Mouse (Mus musculus): Measurements from ENCODE around the gene Hadh.

Hadh gene

DNA sequence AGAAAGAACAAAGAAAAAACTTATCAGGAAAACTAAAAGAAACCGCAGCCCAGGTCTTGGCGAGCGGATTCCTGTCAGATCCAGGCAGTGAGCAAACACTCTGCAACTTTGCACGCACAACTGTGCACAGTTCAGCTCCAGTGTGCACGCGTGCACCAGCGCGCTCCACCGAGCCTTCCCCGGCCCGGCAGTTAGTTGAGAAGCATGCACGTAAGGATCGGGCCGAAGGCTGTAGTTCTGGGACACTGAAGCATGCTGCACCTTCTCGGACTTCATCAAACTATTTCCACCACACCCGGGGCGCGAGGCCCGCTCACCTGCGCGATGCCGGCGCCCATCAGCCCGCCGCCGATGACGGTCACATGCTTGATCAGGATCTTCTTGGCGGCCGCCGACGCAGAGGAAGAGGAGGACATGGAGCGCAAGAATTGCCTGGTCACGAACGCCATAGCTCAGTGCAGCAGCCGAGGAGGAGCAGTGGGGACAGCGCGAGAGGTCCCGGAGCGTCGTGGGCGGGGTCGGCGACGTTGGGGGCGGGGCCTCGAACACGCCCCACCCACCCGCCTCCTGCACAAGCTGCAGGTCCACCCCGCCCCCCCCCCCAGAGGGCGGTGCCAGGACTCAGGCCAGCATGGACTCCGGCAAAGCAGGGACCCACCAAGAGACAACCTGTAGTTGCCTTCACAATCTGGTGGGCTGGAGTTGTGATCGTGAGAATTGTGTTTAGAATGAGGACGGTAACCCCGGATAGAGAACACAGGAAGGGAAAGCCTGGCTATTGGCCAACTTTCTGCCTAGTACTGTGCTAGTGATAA is at the start of gene Hadh:
Gene Hadh, minus strand, starts transcription at position 543 of the 815 bp plus-strand sequence.
- DNase-seq (ENCODE audit: low read depth): peak; percentile 92

DNA sequence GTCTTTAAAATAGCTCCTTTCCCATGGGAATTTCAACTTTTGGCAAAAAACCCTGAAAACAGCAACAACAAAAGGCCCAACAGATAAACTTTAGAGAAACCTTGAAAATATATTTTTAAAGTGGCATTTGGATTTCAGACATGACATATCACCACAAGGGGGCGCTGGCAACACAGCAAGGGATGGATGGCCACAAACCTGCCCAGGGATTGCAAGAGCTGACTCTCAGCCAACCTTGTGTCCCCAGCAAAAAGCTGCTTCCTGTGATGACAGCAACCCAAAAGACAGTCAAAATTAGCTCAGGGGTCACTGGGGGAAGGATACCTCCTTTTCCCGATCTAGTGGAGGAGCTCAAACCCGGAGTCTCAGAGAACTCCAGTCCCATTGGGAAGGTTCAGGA is 48.3 kb upstream of the Hadh start:
- DNase-seq (ENCODE audit: low read depth): peak; percentile 82

DNA sequence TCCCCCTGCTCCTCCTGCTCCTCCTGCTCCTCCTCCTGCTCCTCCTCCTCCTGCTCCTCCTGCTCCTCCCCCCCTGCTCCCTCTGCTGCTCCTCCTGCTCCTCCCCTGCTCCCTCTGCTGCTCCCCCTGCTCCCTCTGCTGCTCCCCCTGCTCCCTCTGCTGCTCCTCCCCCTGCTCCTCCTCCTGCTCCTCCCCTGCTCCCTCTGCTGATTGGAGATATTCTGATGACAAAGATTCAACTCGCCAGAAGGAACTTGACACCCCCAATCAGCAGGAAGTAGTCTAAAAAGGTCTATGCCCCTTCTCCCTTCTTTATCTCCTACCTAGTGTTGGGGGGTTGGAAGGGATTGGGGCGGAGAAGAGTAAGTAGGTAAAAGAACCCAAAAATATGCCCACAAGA is 46.3 kb upstream of the Hadh start:
- no peak for DNase-seq (ENCODE audit: low read depth)

DNA sequence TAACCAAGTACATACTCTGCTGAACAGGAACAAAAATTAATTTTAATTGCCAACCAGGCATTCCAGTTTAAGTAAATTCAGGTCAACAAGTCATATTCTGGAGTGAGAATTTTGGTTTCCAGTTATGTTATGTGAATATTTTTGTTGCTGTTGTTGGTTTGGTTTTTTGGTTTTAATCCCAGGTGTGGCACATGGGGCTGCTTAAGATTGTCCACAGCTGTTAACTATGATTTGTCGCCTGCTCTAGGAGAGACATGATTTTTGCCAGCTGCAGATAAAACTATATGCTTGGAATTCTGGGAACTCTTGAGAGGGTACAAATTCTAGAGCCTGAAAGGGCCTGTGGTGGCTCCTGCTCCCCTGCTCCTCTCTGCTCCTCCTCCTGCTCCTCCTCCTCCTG is 45.2 kb upstream of the Hadh start:
- no peak for DNase-seq (ENCODE audit: low read depth)

GRCm38 (mm10) chr3:131315957-131316510 is 44.1 kb upstream of the Hadh start:
- no peak for DNase-seq (ENCODE audit: low read depth)

DNA sequence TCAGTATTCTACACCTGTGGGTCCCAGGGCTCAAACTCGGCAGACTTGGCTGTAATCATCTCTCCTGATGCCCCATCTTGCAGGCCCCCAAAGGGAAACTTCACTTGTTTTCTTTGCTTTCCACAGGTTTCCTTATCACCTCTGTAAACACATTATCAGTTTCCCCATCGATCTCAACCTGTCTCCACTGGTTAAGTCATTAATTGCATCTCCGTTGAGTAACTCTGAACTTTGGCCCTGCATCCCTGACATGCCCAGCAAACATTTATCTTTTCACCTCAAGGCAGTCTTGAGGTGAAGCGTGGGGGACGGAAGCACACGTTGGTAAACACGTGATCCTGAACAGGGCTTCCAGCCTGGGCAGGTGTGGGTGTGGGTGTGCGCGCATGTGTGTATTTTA is 40.4 kb upstream of the Hadh start:
- DNase-seq (ENCODE audit: low read depth): no peak

GRCm38 (mm10) chr3:131310572-131310971 is 38.7 kb upstream of the Hadh start:
- no peak for DNase-seq (ENCODE audit: low read depth)

GRCm38 (mm10) chr3:131307811-131308210 is 35.9 kb upstream of the Hadh start:
- no peak for DNase-seq (ENCODE audit: low read depth)

GRCm38 (mm10) chr3:131306255-131306654 is 34.4 kb upstream of the Hadh start:
- DNase-seq (ENCODE audit: low read depth): no peak

DNA sequence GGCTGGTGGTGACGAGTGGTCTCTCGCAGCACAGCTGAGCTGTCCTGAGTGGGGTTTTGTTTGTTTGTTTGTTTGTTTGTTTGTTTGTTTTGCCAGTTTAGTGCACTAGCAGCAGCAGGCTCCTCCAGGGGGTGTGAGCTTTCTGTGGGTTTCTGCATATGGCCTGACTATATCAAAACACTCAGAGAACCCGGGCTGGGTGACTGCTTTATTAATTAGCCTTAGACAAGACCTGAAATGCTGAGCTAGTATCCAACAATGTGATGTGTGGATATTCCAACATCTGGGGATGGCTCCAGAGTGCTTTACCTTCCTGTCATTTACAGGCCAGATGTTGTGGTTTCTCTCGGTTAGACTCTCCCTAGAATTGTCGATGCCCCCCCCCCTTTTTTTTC is 31.4 kb upstream of the Hadh start:
- DNase-seq (ENCODE audit: low read depth): no peak

GRCm38 (mm10) chr3:131302452-131303319 is 30.8 kb upstream of the Hadh start, which contains the start of gene Cyp2u1:
Gene Cyp2u1 (minus strand): TSS chr3:131303227.
- DNase-seq (ENCODE audit: low read depth): peak; percentile 91

DNA sequence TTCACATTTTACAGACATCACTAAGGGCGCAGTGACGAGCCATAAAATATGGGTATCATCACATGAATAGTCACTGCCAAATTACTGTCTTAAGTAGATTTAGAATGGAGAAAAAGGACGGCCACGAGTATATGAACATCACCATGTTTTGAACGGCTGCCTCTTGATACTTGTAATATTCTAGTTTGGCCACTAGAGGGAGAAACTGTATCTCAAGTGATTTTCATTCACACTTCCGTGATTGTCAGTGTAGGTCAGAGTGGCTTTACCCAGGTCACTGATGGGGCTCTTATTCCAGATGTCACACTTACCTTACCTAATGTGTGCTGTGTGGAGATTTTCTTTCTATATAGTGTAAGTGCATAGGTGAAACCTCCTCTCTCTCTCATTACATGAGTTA is 28.0 kb upstream of the Hadh start:
- peak; percentile 80 for DNase-seq (ENCODE audit: low read depth)

DNA sequence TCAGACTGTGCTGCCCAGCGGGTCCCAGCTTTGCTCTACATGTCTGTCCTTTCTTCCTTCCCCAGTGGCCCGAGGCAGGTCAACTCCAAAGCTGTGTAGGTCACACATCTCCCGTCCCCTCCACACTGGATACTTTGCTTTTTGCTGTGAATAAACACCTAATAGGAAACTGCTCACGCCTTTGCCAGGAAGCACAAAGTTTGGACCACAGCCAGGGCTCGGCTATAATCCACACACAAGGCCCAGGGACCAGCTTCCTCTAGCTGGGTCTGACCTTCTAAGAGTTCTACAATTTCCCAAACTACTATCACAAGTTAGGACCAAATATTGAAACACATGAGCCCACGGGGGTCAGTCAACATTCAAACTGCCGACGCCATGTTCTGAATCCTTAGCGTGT is 27.2 kb upstream of the Hadh start:
- DNase-seq (ENCODE audit: low read depth): no peak

DNA sequence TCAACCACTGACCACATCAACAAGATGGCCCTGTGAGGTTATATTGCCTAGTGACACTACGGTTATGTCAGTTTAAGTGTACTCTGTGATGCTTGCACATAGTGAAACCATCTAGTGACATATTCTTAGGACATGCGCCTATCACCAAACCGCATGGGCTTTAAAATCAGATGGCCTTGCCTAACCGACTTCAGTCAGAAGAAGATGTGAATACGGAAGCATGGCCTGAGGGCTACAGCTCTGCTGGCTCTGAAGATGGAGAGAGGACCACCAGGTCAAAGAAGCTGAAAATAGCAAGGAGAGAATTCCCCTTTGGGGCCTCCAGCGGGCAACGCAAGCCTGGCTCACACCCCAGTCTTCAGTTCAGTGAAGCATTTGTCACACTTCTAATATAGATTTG is 25.0 kb upstream of the Hadh start:
- no peak for DNase-seq (ENCODE audit: low read depth)

GRCm38 (mm10) chr3:131295513-131296200 is 23.8 kb upstream of the Hadh start:
- no peak for DNase-seq (ENCODE audit: low read depth)

- DNase-seq (ENCODE audit: low read depth): no peak
Observed at GRCm38 (mm10) chr3:131294503-131294902, 22.6 kb upstream of the Hadh start.

DNA sequence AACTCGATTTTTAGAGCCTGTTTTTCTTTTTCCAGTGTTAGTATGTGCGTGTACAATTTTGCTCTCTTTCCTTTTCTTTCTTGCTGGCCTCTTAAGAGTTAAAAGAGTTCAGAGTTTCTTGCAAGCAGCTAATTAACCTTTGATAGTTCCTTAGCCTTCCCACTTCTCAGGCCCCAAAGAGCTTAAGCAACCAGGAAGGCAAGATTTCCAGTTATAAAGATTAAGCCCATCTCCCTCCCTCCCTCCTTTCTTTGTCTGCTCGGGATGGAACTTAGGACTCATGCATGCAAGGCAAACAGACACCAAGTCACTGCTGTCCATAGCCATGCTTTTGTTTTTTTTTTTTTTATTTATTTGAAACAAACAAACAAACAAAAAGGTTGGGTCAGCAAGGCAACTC is 21.1 kb upstream of the Hadh start:
- no peak for DNase-seq (ENCODE audit: low read depth)

DNA sequence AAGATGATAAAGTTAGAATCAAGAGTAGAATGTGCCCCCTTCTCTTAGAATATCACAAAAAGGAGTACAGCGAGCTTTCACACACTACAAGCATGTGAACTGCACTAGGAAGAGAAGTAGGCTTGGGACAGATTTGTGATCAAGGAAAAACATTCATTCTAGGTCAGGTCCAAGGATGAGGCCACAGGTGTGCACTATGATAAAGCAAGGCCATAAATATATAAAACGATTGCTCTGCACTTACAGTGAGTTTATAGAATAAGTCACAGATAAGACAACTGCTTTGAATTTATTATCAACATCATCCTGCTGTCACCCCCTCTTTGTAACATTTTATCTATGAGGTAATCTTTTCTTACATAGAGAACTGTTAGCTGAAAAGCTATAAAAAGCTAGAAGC is 20.4 kb upstream of the Hadh start:
- no peak for DNase-seq (ENCODE audit: low read depth)

GRCm38 (mm10) chr3:131291890-131292289 is 20.0 kb upstream of the Hadh start:
- no peak for DNase-seq (ENCODE audit: low read depth)

- DNase-seq (ENCODE audit: low read depth): no peak
Observed at GRCm38 (mm10) chr3:131274151-131274550, 2.2 kb upstream of the Hadh start.

DNA sequence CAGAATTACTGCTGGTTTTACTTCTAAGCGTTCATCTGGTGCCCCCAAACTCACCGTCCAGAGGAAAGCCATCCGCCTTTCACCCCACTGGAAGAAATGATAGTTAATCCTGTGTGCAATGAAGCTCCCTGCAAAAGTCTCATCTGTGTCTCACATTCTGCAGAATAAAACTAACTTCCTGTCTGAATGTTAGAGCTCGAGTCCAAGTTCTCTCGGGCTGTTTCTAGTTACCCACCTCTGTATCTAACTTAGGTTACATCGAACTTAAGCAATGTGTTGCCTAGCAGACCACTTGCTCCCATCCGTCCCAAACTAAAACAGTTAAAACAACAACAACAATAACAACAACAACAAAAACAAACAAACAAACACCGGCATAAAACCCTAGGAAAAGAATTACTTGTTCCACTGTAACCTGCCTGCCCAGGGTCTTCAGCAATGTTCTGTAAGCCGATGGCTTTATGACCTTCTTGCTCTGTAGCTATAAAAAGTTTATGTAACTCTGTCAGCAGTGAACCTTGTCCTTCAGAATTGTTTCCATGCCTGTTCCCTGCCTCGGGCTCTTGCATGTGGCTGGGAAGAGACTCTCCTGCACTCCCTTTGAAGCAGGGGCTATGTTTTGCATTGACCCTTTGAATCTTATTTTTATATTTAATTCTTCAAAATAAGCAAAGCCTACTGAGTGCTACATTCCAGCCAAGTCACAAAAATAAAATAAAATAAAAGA is 636 bp upstream of the Hadh start:
- peak; percentile 15 for DNase-seq (ENCODE audit: low read depth)

DNA sequence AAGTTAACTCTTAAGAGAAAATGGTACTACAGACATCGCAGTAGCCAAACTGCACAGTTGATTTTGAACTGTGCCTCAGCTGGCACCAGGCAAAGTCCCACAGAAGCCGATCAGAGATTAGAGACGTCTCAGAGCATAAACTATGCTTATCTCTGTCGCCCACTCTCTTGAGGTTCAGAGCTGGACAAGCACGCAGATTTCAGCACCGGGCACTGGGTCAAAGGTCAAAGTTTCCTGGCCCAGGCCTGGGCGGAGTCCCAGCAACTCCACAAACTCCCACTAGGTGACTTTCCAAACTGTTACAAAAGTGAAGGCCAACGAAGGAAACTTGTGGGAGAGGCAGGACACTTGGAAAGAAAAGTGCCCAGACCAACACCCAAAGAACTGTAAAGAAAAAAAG is 744 bp downstream of the Hadh start:
- DNase-seq (ENCODE audit: low read depth): peak; percentile 65
